Mouse (Mus musculus) bone marrow macrophage, adult 2 months (primary cell): ENCODE measurements around the gene Gstp3.

Source experiments
- CTCF ChIP-seq: IDR thresholded peaks from 2 replicates; pipeline ENCODE4 v1.5.1; 2012; ENCODE audit warnings: low read depth, mild to moderate bottlenecking, low read length, moderate library complexity
- POLR2A ChIP-seq: IDR thresholded peaks from 2 replicates; pipeline ENCODE4 v1.6.1; 2012; ENCODE audit warnings: mild to moderate bottlenecking, low read depth, low read length, borderline replicate concordance

- TF ChIP-seq CTCF (no peak), POLR2A (no peak)
Observed at GRCm38 (mm10) chr19:4054613-4055012, 4.8 kb downstream of the Gstp3 start.
